Mouse (Mus musculus) 416B (cell line): ENCODE results near the gene Trex1.

ENCODE experiments used
- DNase-seq: peaks from one replicate; pipeline ENCODE4 v3.0.0; 2011; ENCODE audit warnings: low read depth

The Trex1 gene

GRCm38 (mm10) chr9:109059136-109059903 lies at the start of gene Trex1:
Gene Trex1 (minus strand): TSS chr9:109059734.
- peak; percentile 92 for DNase-seq

GRCm38 (mm10) chr9:109107341-109107740 lies 47.8 kb upstream of the Trex1 start:
- no peak for DNase-seq

DNA sequence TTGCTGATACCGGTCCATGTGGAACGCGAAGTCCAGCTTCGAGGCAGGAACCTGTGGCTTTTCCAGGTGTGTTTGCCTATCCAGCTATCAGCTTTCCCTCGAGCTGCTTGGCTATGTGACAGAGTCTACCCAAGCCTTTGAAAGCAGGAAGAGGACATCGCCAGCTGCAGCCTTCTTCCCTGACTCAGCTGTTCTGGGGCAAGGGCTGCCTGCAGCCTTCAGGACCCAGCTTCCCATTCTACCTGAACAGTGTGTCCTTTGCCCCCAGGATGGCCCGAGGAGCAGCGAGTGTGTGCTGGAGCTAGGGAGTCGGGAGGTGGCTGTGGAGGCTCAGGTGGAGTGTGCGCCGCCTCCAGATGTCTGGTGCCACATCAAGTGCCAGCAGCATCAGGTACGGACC lies 46.1 kb upstream of the Trex1 start:
- DNase-seq = no peak

GRCm38 (mm10) chr9:109105011-109105410 lies 45.5 kb upstream of the Trex1 start:
- DNase-seq = no peak

DNA sequence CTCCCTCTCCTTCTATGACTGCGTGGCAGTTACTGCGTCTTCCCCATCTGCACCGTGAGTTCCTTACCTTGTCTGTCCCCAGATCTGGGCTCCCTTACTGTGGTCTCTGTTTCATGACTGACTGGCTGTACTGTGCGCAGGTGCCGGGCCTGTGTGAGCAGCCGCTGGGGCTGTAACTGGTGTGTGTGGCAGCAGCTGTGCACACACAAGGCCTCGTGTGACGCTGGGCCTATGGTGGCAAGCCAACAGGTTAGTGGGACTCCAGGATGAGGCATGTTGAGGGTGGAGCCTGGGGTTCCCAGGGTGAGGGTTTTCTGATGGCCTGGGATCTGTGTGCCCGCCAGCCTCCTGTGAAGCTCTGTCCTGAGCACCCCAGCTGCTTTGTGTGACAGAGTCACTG lies 44.5 kb upstream of the Trex1 start:
- DNase-seq = no peak

- no peak for DNase-seq
Measured at GRCm38 (mm10) chr9:109103250-109103649, 43.7 kb upstream of the Trex1 start.

DNA sequence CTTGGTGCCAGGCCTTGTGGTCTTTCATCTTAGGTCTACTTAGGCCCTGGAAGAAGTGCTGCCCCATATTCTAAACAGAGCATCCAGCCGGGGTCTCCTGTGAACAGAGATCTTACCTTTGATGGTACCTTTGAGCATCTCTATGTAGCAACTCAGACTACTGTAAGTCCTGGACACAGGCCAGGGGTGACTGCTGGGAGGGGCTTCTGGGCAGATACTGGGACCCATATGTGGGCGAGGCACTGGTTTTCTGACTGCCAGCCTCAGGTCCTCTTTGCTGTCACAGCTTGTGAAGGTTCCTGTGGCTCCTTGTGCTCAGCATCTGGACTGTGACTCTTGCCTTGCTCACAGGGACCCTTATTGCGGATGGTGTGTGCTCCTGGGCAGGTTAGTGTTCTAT lies 43.0 kb upstream of the Trex1 start:
- DNase-seq = no peak

DNA sequence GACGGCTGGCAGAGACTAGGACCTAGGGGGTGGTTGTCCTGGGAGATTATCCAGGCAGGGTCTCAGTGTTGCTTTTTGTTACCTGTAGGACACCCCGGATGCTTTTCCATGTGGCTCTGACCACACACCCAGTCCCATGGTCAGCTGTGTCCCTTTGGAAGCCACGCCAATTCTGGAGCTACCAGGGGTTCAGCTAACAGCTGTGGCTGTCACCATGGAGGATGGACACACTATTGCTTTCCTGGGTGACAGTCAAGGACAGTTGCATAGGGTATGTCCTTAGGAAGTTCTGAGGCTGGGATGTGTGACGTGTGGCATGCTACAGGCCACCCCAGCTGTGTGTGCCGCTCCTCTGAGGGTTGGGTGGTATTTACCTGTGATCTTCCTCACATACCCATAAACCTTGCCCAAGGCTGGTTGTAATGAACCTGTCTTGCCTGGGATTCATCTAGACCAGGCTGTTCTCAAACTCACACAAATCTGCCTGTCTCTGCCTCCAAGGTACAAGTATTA lies 42.5 kb upstream of the Trex1 start:
- DNase-seq = no peak

DNA sequence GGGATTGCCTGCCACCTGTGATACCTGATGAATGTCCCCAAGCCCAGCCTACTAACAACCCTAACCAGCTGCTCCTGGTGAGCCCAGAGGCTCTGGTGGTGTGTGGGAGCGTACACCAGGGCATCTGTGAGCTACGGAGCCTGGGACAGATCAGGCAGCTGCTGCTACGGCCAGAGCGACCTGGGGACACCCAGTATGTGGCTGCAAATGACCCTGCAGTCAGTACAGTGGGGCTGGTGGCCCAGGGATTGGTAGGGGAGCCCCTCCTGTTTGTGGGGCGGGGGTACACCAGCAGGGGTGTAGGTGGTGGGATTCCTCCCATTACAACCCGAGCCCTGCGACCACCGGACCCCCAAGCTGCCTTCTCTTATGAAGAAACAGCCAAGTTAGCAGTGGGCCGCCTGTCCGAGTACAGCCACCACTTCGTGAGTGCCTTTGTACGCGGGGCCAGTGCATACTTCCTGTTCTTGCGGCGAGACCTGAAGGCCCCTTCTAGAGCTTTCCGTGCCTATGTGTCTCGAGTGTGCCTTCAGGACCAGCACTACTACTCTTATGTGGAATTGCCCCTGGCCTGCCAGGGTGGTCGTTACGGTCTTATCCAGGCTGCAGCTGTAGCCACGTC lies 40.9 kb upstream of the Trex1 start:
- DNase-seq = no peak

- no peak for DNase-seq
Measured at GRCm38 (mm10) chr9:109098969-109099368, 39.4 kb upstream of the Trex1 start.

DNA sequence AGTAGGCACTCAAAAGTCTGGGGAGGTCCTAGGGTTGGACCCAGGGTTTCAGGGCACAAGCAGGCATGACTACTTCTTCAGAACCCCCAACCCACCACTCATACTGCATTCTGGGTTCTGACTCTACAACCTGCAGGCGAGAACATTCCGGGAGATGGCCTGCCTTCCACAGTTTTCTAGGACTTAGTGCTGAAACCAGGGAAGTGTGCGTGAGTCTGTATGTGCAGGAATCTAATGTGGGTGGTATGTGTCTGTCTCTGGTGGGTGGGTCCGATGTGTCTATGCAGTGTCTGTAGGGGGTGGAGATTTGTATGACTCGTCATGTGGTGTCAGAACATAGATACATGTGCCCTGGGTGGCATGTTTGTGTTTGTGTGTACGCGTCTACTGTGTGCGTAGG lies 38.8 kb upstream of the Trex1 start:
- no peak for DNase-seq

- DNase-seq = no peak
Measured at GRCm38 (mm10) chr9:109097831-109098230, 38.3 kb upstream of the Trex1 start.

- DNase-seq = no peak
Measured at GRCm38 (mm10) chr9:109097291-109097690, 37.8 kb upstream of the Trex1 start.

DNA sequence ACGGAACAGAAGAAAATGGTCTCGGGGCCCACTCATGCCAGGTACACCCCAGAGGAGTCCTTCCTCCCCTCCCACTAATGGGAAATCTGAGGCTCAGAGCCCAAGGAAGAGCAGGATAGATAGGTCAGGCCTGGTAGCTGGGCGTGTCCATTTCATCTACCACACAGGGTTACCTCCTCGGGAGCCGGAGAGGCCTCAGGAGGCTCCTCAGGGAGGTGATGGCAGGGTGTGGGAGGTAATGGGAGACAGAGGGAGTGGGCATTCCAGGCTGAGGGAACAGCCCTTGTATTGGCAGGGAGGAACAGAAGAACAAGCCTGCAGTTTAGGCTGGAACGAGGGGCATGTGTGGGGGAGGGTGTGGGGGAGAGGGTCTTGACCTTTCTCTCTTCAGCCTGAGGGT lies 37.3 kb upstream of the Trex1 start:
- DNase-seq = no peak

DNA sequence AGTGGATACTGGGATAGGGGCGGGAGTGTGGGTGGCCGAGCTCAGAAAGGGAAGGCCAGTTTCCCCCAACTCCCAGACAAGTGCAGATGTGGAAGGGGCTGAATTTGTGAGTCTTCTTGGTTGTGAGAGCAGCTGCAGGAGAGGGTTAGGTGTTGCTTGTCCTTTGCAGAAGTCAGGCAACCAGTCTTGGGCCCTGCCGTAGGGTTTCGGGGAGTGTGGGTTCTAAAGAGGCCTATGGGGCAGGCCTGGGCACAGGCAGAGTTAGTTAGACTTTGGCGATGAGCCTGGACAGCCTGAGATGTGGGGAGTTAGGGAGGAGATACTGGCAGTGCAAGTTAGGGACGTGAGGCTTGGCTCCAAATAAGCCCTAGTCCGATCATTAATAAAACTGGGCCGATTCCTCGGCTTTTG lies 36.7 kb upstream of the Trex1 start:
- DNase-seq = no peak

- no peak for DNase-seq
Measured at GRCm38 (mm10) chr9:109095137-109095982, 35.8 kb upstream of the Trex1 start, which contains the start of gene Plxnb1. Gene Plxnb1 (plus strand): TSS chr9:109095389.

DNA sequence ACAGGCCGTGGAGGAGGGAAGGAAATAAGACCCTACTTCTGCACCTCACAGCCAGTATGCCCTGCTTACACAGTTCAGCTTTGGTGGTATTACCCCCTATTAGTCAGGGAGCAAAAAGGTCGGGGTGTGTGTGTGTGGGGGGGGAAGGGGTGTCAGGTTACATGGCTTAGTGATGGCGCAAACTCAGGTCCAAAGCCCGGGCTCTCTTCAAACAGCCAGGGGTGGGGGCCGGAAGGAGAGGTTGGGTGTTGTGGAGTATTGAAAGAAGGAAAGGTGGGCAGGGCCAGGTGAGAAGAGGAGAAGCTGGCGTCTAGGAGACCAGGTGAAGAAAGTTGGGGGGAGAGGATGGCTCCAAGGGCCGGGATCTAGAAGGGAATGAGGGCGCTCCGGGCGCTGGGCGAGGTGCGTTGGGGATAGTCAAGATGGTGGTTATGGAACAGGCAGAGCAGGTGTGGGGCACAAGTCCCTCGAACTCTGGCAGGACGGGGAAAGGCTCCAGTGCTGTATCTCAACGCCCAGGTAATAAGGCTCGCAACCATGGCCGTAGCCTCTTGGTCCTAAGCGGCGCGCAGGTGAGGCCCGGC lies 35.1 kb upstream of the Trex1 start:
- no peak for DNase-seq

DNA sequence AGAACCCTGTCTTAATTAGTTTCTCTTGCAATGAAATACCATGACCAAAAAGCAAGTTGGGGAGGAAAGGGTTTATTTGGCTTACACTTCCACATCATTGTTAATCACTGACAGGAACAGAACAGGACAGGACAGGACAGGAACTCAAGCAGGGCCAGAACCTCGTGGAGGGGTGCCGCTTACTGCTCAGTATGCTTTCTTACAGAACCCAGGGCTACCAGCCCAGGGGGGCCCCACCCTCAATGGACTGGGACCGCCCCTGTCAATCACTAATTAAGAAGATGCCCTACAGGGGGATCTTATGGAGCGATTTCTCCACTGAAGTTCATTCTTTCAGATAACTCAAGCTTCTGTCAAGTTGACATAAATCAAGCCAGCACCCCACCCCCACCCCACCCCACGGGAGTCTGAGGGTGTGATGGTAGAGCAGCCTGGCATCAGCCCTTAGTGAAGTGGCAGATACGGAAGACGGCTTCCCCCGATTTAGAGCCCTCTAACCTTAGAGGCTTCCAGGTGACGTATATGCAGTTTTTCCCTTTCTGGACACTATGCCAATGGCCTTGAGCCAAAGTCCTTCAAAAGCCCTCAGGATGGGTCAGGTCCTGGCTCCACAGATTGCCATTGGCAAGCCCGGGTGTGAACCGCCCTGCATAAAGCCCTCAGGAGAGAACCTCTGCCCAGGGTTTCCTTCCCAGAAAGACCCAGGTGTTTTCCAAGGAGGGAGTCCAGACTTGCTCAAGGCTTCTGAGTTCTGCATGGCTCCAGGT lies 34.4 kb upstream of the Trex1 start:
- no peak for DNase-seq

- DNase-seq = no peak
Measured at GRCm38 (mm10) chr9:109092799-109093198, 33.3 kb upstream of the Trex1 start.

DNA sequence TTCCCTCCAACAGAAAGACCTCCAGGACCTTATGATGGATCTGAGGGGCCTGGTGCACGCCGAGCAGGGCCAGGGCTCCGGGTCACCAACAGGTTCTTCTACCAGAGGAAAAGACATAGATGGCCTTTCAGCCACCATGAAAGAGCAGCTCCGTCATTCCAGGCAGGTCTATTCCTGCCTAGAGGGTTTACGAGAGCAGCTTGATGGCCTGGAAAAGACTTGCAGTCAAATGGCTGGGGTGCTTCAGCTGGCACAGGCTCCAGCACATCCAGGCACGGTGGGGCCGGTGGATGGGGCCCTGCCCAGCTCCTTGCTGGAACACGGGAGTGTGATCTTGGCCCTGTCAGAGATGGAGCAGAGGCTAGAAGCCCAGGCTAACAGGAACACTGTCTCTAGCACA lies 32.3 kb upstream of the Trex1 start:
- no peak for DNase-seq

GRCm38 (mm10) chr9:109090446-109090845 lies 30.9 kb upstream of the Trex1 start:
- DNase-seq = no peak
